Mouse (Mus musculus): ENCODE data around the gene Wdr49.

Wdr49 gene

GRCm38 (mm10) chr3:75482056-75482455 is at the start of gene Wdr49:
TSS of gene Wdr49 (minus strand) at chr3:75482156.
- DNase-seq (ENCODE audit: extremely low read depth, insufficient read length, low spot score): no peak

GRCm38 (mm10) chr3:75531074-75531473 is 49.1 kb upstream of the Wdr49 start:
- DNase-seq (ENCODE audit: extremely low read depth, insufficient read length, low spot score): no peak

- no peak for DNase-seq (ENCODE audit: extremely low read depth, insufficient read length, low spot score)
Measured at GRCm38 (mm10) chr3:75522527-75522926, 40.6 kb upstream of the Wdr49 start.

GRCm38 (mm10) chr3:75521314-75521713 is 39.4 kb upstream of the Wdr49 start:
- DNase-seq (ENCODE audit: extremely low read depth, insufficient read length, low spot score): no peak

GRCm38 (mm10) chr3:75517631-75518250 is 35.8 kb upstream of the Wdr49 start:
- no peak for DNase-seq (ENCODE audit: extremely low read depth, insufficient read length, low spot score)

GRCm38 (mm10) chr3:75498961-75499960 is 17.3 kb upstream of the Wdr49 start:
- DNase-seq (ENCODE audit: extremely low read depth, insufficient read length, low spot score): peak; percentile 47

GRCm38 (mm10) chr3:75492913-75493312 is 11.0 kb upstream of the Wdr49 start:
- DNase-seq (ENCODE audit: extremely low read depth, insufficient read length, low spot score): no peak

GRCm38 (mm10) chr3:75475106-75475505 is 6.8 kb downstream of the Wdr49 start:
- no peak for DNase-seq (ENCODE audit: extremely low read depth, insufficient read length, low spot score)

- no peak for DNase-seq (ENCODE audit: extremely low read depth, insufficient read length, low spot score)
Measured at GRCm38 (mm10) chr3:75474657-75475056, 7.3 kb downstream of the Wdr49 start.

- no peak for DNase-seq (ENCODE audit: extremely low read depth, insufficient read length, low spot score)
Measured at GRCm38 (mm10) chr3:75468154-75468553, 13.8 kb downstream of the Wdr49 start.

- DNase-seq (ENCODE audit: extremely low read depth, insufficient read length, low spot score): no peak
Measured at GRCm38 (mm10) chr3:75430564-75431181, 51.3 kb downstream of the Wdr49 start.

- DNase-seq (ENCODE audit: extremely low read depth, insufficient read length, low spot score): no peak
Measured at GRCm38 (mm10) chr3:75395918-75396317, 86.0 kb downstream of the Wdr49 start.

GRCm38 (mm10) chr3:75395121-75395895 is 86.6 kb downstream of the Wdr49 start:
- DNase-seq (ENCODE audit: extremely low read depth, insufficient read length, low spot score): no peak

- DNase-seq (ENCODE audit: extremely low read depth, insufficient read length, low spot score): no peak
Measured at GRCm38 (mm10) chr3:75394487-75394886, 87.5 kb downstream of the Wdr49 start.

- DNase-seq (ENCODE audit: extremely low read depth, insufficient read length, low spot score): no peak
Measured at GRCm38 (mm10) chr3:75381776-75382175, 100.2 kb downstream of the Wdr49 start.

GRCm38 (mm10) chr3:75353972-75354371 is 128.0 kb downstream of the Wdr49 start:
- DNase-seq (ENCODE audit: extremely low read depth, insufficient read length, low spot score): no peak

GRCm38 (mm10) chr3:75337196-75337595 is 144.8 kb downstream of the Wdr49 start:
- no peak for DNase-seq (ENCODE audit: extremely low read depth, insufficient read length, low spot score)

- no peak for DNase-seq (ENCODE audit: extremely low read depth, insufficient read length, low spot score)
Measured at GRCm38 (mm10) chr3:75320999-75321398, 161.0 kb downstream of the Wdr49 start.

- no peak for DNase-seq (ENCODE audit: extremely low read depth, insufficient read length, low spot score)
Measured at GRCm38 (mm10) chr3:75308861-75309260, 173.1 kb downstream of the Wdr49 start.

GRCm38 (mm10) chr3:75308228-75308627 is 173.7 kb downstream of the Wdr49 start:
- no peak for DNase-seq (ENCODE audit: extremely low read depth, insufficient read length, low spot score)

- DNase-seq (ENCODE audit: extremely low read depth, insufficient read length, low spot score): no peak
Measured at GRCm38 (mm10) chr3:75305584-75305983, 176.4 kb downstream of the Wdr49 start.
